Mouse (Mus musculus): ENCODE data around the gene Speer4c. TPM values are rescaled to one million over a fixed set of nuclear protein-coding genes. Genes with fewer than 3 reads are reported as not detected.
A peak's percentile ranks its signal among the peaks of the same experiment; 100 is the strongest.
"Not testable (repeated sequence)": the region's sequence is repeated elsewhere in the genome, so short reads cannot be mapped to it uniquely, and the experiment has no call there.

Gene Speer4c
- total RNA-seq (2021), result not detected
- long read RNA-seq, experiment 1, result 0 reads
- long read RNA-seq, experiment 2, result 0 reads

DNA sequence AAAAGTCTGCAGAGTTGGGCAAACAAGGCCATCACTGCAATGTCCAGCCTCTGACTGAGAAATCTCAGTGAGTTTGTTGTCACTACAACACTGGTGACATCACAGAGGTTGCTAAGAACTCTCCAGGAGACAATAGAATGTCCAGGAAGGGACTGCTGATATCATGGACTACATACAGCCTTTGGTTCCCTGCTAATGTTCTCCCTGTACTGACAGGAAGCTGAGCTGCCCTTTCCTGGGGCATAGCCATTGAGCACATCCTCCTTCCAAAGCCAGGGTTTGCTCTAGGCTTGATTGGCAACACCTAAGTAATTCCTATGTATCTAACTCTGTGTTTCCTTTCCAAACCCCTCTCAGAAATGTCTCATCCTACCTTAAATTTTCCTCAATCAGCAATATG lies at the start of gene Speer4c:
Speer4c (minus strand) TSS at position 101 of the 400 bp plus-strand sequence.
- DNase-seq (ENCODE audit: low spot score in 2 of 2), result not testable (repeated sequence)

DNA sequence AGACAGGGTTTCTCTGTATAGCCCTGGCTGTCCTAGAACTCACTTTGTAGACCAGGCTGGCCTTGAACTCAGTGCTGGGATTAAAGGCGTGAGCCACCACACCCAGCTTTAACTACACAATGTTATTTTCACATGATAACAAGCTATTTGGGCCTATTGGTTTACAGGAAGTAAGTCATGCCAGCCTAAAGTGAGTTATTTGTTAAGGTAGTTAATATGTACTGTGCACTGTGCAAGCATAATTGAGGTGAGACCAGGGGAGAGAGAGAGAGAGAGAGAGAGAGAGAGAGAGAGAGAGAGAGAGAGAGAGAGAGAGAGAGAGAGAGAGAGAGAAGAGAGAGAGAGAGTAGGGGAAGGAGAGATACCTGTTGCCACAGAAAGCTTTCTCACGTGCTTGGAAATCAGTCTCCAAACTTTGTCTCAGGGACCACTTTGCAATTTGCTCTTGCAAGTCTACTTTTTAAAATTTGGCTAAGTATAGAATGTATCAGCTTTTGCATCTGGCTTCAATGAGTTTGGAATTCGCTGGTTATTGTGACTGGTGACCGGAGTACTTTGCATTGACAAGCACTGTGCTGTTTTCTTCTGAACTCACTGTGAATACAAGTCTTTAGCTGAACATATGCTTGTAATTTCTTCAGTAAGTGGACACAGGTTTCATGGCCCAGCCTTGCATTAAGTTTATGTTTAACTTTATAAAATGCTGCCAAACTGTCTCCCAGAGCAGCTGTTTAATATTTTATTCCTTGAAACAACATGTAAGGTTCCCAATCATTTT lies 33.6 kb upstream of the Speer4c start:
- DNase-seq (ENCODE audit: low spot score in 2 of 2), result no peak

- DNase-seq (ENCODE audit: low spot score in 2 of 2), result no peak
Measured at GRCm38 (mm10) chr5:15734097-15734867, 20.2 kb upstream of the Speer4c start.

- not testable (repeated sequence) for DNase-seq (ENCODE audit: low spot score in 2 of 2)
Measured at GRCm38 (mm10) chr5:15702891-15703290, 11.2 kb downstream of the Speer4c start.

- not testable (repeated sequence) for DNase-seq (ENCODE audit: low spot score in 2 of 2)
Measured at GRCm38 (mm10) chr5:15697719-15698118, 16.4 kb downstream of the Speer4c start.

DNA sequence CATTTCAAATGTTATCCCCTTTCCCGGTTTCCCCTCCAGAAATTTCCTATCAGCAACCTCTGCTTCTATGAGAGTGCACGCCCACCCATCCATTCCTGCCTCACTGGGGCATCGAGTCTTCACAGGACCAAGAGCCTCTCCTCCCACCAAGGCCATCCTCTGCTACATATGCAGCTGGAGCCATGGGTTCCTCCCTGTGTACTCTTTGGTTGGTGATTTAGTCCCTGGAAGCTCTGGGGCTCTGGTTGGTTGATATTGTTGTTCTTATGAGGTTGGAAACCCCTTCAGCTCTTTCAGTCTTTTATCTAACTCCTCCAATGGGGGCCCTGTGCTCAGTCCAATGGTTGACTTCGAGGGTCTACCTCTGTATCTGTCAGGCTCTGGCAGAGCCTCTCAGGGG lies 22.2 kb downstream of the Speer4c start:
- DNase-seq (ENCODE audit: low spot score in 2 of 2), result not testable (repeated sequence)

DNA sequence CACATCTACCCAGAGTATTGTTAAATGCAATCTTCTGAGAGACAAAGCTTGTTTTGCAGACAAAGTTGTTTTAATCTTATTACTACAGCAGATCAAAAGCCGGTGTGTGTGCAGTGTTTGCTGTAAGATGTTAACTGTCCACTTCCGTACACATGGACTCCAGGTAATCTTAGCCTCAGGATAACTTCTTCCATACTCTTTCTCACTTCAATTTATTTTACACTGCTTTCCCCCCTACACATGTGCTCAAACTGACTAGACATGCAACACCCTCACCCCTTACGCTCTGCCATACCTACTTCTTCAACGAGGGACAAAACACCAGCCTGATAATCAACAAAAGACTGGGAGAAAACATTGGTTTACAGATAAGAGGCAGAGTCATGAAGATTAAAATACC lies 23.2 kb downstream of the Speer4c start:
- DNase-seq (ENCODE audit: low spot score in 2 of 2), result not testable (repeated sequence)

GRCm38 (mm10) chr5:15689659-15690213 lies 24.3 kb downstream of the Speer4c start:
- not testable (repeated sequence) for DNase-seq (ENCODE audit: low spot score in 2 of 2)

GRCm38 (mm10) chr5:15688874-15689658 lies 25.0 kb downstream of the Speer4c start:
- not testable (repeated sequence) for DNase-seq (ENCODE audit: low spot score in 2 of 2)

GRCm38 (mm10) chr5:15681301-15682035 lies 32.6 kb downstream of the Speer4c start:
- DNase-seq (ENCODE audit: low spot score in 2 of 2), result not testable (repeated sequence)

DNA sequence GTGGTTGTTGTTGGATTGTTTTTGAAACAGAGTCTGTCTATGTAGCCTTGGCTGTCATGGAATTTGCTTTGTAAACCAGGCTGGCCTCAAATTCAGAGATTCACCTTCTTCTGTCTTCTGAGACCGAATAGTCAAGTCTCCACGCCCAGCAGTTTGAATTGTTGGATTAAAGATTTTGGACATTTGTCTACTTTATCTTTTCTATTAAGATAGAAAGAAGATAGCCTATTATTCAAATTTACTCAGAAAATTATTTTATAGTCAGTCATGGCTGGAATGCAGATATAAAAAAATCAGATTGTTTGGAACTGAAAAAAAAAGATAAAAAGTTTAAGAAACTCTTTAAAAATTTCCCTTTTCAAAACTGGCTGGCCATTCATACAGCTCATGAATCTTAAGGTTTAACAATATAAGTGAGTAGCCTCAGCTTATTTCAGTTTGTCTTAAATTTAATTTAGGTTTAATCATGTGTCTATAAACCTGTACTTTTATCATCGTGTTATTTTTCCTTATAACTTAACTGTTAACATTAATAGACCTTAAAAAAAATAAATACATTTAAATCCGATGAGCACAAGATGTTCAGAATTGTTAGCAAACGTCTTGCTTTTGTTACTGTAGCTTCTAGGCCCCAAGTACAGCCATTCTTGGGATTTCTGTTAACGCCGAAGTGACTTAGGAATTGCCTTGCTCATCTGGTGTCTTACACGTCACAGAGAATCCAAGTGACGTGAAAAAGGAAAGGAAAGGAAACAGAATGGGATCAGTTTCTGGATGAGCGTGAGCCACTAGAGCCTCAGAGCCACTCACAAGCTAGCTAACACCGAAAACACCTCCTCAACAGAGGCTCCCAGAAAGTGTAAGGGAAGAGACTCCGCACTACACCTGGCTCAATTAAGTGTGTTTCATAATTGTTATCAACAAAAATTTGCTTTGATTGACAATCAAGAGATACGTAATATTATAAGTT lies 33.8 kb downstream of the Speer4c start:
- DNase-seq (ENCODE audit: low spot score in 2 of 2), result not testable (repeated sequence)

GRCm38 (mm10) chr5:15678907-15679306 lies 35.2 kb downstream of the Speer4c start:
- DNase-seq (ENCODE audit: low spot score in 2 of 2), result not testable (repeated sequence)

GRCm38 (mm10) chr5:15677750-15678149 lies 36.3 kb downstream of the Speer4c start:
- DNase-seq (ENCODE audit: low spot score in 2 of 2), result not testable (repeated sequence)

DNA sequence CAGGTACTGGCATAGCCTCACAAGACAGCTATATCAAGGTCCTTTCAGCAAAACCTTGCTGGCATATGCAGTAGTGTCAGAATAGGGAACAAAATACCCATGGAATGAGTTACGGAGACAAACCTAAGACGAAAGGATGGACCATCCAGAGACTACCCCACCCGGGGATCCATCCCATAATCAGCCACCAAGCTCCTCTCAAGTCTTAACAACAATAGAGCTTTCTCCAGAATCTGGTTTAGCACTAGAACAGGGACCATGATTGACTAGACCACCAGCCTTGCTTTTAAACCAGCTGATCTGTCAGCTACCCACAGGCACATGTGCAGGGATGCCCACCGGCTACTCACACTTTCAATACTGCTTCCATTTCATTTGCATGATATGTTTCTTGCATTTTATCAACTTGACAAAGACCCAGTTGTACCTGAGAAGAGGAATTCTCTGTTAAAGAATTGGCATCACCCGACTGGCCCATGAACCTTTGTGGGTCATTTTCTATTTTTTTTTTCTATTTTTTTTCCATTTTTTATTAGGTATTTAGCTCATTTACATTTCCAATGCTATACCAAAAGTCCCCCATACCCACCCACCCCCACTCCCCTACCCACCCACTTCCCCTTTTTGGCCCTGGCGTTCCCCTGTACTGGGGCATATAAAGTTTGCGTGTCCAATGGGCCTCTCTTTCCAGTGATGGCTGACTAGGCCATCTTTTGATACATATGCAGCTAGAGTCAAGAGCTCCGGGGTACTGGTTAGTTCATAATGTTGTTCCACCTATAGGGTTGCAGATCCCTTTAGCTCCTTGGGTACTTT lies 39.4 kb downstream of the Speer4c start:
- not testable (repeated sequence) for DNase-seq (ENCODE audit: low spot score in 2 of 2)

DNA sequence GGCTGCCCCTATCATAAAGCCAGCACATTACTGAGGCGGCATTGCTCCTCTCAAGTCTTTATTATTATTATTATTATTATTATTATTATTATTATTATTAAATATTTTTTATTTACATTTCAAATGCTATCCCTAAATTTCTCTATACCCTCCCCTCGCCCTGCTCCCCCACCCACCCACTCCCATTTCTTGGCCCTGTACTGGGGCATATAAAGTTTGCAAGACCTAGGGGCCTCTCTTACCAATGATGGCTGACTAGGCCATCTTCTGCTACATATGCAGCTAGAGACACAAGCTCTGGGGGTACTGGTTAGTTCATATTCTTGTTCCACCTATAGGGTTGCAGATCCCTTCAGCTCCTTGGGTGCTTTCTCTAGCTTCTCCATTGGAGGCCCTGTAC lies 40.1 kb downstream of the Speer4c start:
- not testable (repeated sequence) for DNase-seq (ENCODE audit: low spot score in 2 of 2)

DNA sequence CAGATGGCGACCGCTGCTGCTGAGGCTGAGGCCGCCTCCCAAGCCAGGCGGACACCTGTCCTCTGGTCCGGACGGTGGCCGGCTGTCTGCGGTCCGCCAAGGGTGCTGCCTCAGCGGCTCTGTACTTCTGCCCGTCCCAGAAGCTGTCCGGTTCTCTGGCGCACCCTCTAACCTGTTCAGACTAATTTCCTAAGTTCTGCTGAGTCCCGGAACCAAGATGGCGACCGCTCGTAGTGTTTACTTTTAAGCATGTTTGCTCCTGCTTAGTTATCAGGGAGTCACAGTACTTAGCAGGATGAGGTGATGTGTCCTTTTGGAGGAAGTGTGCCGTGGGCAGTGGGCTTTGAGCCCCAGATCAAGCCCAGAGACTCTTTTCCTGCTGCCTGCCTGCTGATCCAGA lies 43.3 kb downstream of the Speer4c start:
- not testable (repeated sequence) for DNase-seq (ENCODE audit: low spot score in 2 of 2)

- peak in 1 of 2 experiments; percentile 16 for DNase-seq (ENCODE audit: low spot score in 2 of 2)
Measured at GRCm38 (mm10) chr5:15663847-15664246, 50.2 kb downstream of the Speer4c start.
